Mouse (Mus musculus) adrenal gland, adult 18-20 months (tissue): Measurements from ENCODE around the gene Tmem268. TPM values are rescaled to one million over a fixed set of nuclear protein-coding genes. Genes with fewer than 3 reads are reported as not detected.

Experiments
- DNase-seq, 2 experiments: peaks; one replicate each; pipeline ENCODE4 v3.0.0; 2021 to 2022; ENCODE audit warnings: low spot score in 2 of 2
- total RNA-seq, 2 experiments: library from RNA; stranded (reverse); gene quantifications; 1 replicate in 1 of 2; 2 replicates in 1 of 2; pipeline ENCODE4 v1.2.3; 2021

The Tmem268 gene
- total RNA-seq, 2 experiments from 2014 or later = 8.9 to 14.8 TPM

GRCm38 (mm10) chr4:63554616-63555015 lies 4.0 kb upstream of the Tmem268 start:
- DNase-seq = no peak

GRCm38 (mm10) chr4:63555111-63555510 lies 3.5 kb upstream of the Tmem268 start:
- DNase-seq = no peak

- DNase-seq = no peak
Observed at GRCm38 (mm10) chr4:63556665-63557064, 1.9 kb upstream of the Tmem268 start.

- no peak for DNase-seq
Observed at GRCm38 (mm10) chr4:63557124-63558059, 1.2 kb upstream of the Tmem268 start.

- DNase-seq = no peak
Observed at GRCm38 (mm10) chr4:63559127-63559697, 631 bp downstream of the Tmem268 start.

- DNase-seq = no peak
Observed at GRCm38 (mm10) chr4:63560079-63560478, 1.5 kb downstream of the Tmem268 start.

- no peak for DNase-seq
Observed at GRCm38 (mm10) chr4:63561861-63562675, 3.5 kb downstream of the Tmem268 start.

- no peak for DNase-seq
Observed at GRCm38 (mm10) chr4:63562742-63563141, 4.2 kb downstream of the Tmem268 start.

- DNase-seq = no peak
Observed at GRCm38 (mm10) chr4:63567712-63568390, 9.3 kb downstream of the Tmem268 start.

GRCm38 (mm10) chr4:63569322-63569721 lies 10.7 kb downstream of the Tmem268 start:
- DNase-seq = no peak

GRCm38 (mm10) chr4:63570208-63570781 lies 11.7 kb downstream of the Tmem268 start:
- DNase-seq = no peak

GRCm38 (mm10) chr4:63572621-63573020 lies 14.0 kb downstream of the Tmem268 start:
- no peak for DNase-seq

- DNase-seq = no peak
Observed at GRCm38 (mm10) chr4:63579649-63580048, 21.1 kb downstream of the Tmem268 start.

GRCm38 (mm10) chr4:63580078-63580477 lies 21.5 kb downstream of the Tmem268 start:
- DNase-seq = no peak

- DNase-seq = no peak
Observed at GRCm38 (mm10) chr4:63582580-63582979, 24.0 kb downstream of the Tmem268 start.

- DNase-seq = no peak
Observed at GRCm38 (mm10) chr4:63585216-63585615, 26.6 kb downstream of the Tmem268 start.

- DNase-seq = no peak
Observed at GRCm38 (mm10) chr4:63586240-63586639, 27.7 kb downstream of the Tmem268 start.

- no peak for DNase-seq
Observed at GRCm38 (mm10) chr4:63589987-63590386, 31.4 kb downstream of the Tmem268 start.

- DNase-seq = no peak
Observed at GRCm38 (mm10) chr4:63590538-63590937, 32.0 kb downstream of the Tmem268 start.

- no peak for DNase-seq
Observed at GRCm38 (mm10) chr4:63594459-63595110, 36.0 kb downstream of the Tmem268 start.
